Mouse (Mus musculus): ENCODE measurements around the gene Prkab1. TPM values are rescaled to one million over a fixed set of nuclear protein-coding genes. Genes with fewer than 3 reads are reported as not detected.

Prkab1 gene
- 27.7 and 32.8 TPM in 2 replicates for polyA plus RNA-seq (2011; ENCODE audit: insufficient read depth, insufficient read length, low read depth, missing spikeins)

- Histone ChIP-seq H3K4me1 (ENCODE audit: control insufficient read depth, insufficient read depth, low read length) (peaks cover 7% of the 10 kb centered on the region), H3K4me3 (ENCODE audit: low read depth, low read length) (peak within 1 kb of the TSS; percentile 80)
Measured at GRCm38 (mm10) chr5:116024327-116024739, at the start of gene Prkab1. Gene Prkab1, minus strand, starts transcription at chr5:116024508.

GRCm38 (mm10) chr5:116069618-116070017, 45.3 kb upstream of the Prkab1 start:
- no peak overlapping the region for H3K27ac ChIP-seq (ENCODE audit: insufficient read depth, low read length)
- TF ChIP-seq CTCF (IDR thresholded peaks at IDR 0.05; ENCODE audit: low read depth, low read length), result no peak
- no peak for TF ChIP-seq EP300 (IDR thresholded peaks at IDR 0.05; ENCODE audit: insufficient read depth, low read depth, low read length)
- no peak for TF ChIP-seq POLR2A (IDR thresholded peaks at IDR 0.05; ENCODE audit: insufficient read depth, low read length)

More at GRCm38 (mm10) chr5:116024327-116024739, at the start of gene Prkab1:
- Histone ChIP-seq H3K27ac (ENCODE audit: insufficient read depth, low read length) (peak within 1 kb of the TSS; percentile 33), H3K27me3 (ENCODE audit: control insufficient read depth, insufficient read depth, low read length, poor library complexity, severe bottlenecking) (no peaks in the 10 kb centered on the region), H3K36me3 (ENCODE audit: control insufficient read depth, insufficient read depth, low read length, poor library complexity, severe bottlenecking) (peaks cover 17% of the 10 kb centered on the region), H3K9me3 (replicated peaks; ENCODE audit: control insufficient read depth, insufficient read depth, low read length, poor library complexity, severe bottlenecking) (no peaks in the 10 kb centered on the region), H3K9ac (ENCODE audit: low read depth, poor library complexity, severe bottlenecking) (peak within 1 kb of the TSS; percentile 78)
- TF ChIP-seq EP300 (IDR thresholded peaks at IDR 0.05; ENCODE audit: insufficient read depth, low read depth, low read length), result peak; percentile 68
- TF ChIP-seq POLR2A (IDR thresholded peaks at IDR 0.05; ENCODE audit: insufficient read depth, low read length), result peak; percentile 56
- peak; percentile 65 for TF ChIP-seq CTCF (IDR thresholded peaks at IDR 0.05; ENCODE audit: low read depth, low read length)

GRCm38 (mm10) chr5:116052826-116053225, 28.5 kb upstream of the Prkab1 start:
- H3K4me3 ChIP-seq (ENCODE audit: low read depth, low read length), result no peak overlapping the region
- H3K27me3 ChIP-seq (ENCODE audit: control insufficient read depth, insufficient read depth, low read length, poor library complexity, severe bottlenecking), result no peaks in the 10 kb centered on the region
- peak overlapping the region; percentile 39 for H3K27ac ChIP-seq (ENCODE audit: insufficient read depth, low read length)
- no peaks in the 10 kb centered on the region for H3K9me3 ChIP-seq (replicated peaks; ENCODE audit: control insufficient read depth, insufficient read depth, low read length, poor library complexity, severe bottlenecking)
- TF ChIP-seq EP300 (IDR thresholded peaks at IDR 0.05; ENCODE audit: insufficient read depth, low read depth, low read length) (no peak), POLR2A (IDR thresholded peaks at IDR 0.05; ENCODE audit: insufficient read depth, low read length) (no peak), CTCF (IDR thresholded peaks at IDR 0.05; ENCODE audit: low read depth, low read length) (no peak)
- no peaks in the 10 kb centered on the region for H3K36me3 ChIP-seq (ENCODE audit: control insufficient read depth, insufficient read depth, low read length, poor library complexity, severe bottlenecking)
- H3K4me1 ChIP-seq (ENCODE audit: control insufficient read depth, insufficient read depth, low read length), result peaks cover 8% of the 10 kb centered on the region
- H3K9ac ChIP-seq (ENCODE audit: low read depth, poor library complexity, severe bottlenecking), result no peak overlapping the region

More at GRCm38 (mm10) chr5:116069618-116070017, 45.3 kb upstream of the Prkab1 start:
- Histone ChIP-seq H3K9me3 (replicated peaks; ENCODE audit: control insufficient read depth, insufficient read depth, low read length, poor library complexity, severe bottlenecking) (no peaks in the 10 kb centered on the region), H3K27me3 (ENCODE audit: control insufficient read depth, insufficient read depth, low read length, poor library complexity, severe bottlenecking) (no peaks in the 10 kb centered on the region), H3K9ac (ENCODE audit: low read depth, poor library complexity, severe bottlenecking) (no peak overlapping the region), H3K4me3 (ENCODE audit: low read depth, low read length) (no peak overlapping the region), H3K4me1 (ENCODE audit: control insufficient read depth, insufficient read depth, low read length) (no peaks in the 10 kb centered on the region), H3K36me3 (ENCODE audit: control insufficient read depth, insufficient read depth, low read length, poor library complexity, severe bottlenecking) (no peaks in the 10 kb centered on the region)

- Histone ChIP-seq H3K4me1 (ENCODE audit: control insufficient read depth, insufficient read depth, low read length) (peaks cover 8% of the 10 kb centered on the region), H3K4me3 (ENCODE audit: low read depth, low read length) (no peak overlapping the region), H3K9ac (ENCODE audit: low read depth, poor library complexity, severe bottlenecking) (no peak overlapping the region), H3K27ac (ENCODE audit: insufficient read depth, low read length) (no peak overlapping the region), H3K36me3 (ENCODE audit: control insufficient read depth, insufficient read depth, low read length, poor library complexity, severe bottlenecking) (no peaks in the 10 kb centered on the region), H3K9me3 (replicated peaks; ENCODE audit: control insufficient read depth, insufficient read depth, low read length, poor library complexity, severe bottlenecking) (no peaks in the 10 kb centered on the region), H3K27me3 (ENCODE audit: control insufficient read depth, insufficient read depth, low read length, poor library complexity, severe bottlenecking) (no peaks in the 10 kb centered on the region)
- TF ChIP-seq POLR2A (IDR thresholded peaks at IDR 0.05; ENCODE audit: insufficient read depth, low read length), result no peak
- TF ChIP-seq EP300 (IDR thresholded peaks at IDR 0.05; ENCODE audit: insufficient read depth, low read depth, low read length), result no peak
- no peak for TF ChIP-seq CTCF (IDR thresholded peaks at IDR 0.05; ENCODE audit: low read depth, low read length)
Measured at GRCm38 (mm10) chr5:116052171-116052570, 27.9 kb upstream of the Prkab1 start.

- no peak for TF ChIP-seq EP300 (IDR thresholded peaks at IDR 0.05; ENCODE audit: insufficient read depth, low read depth, low read length)
- no peak for TF ChIP-seq CTCF (IDR thresholded peaks at IDR 0.05; ENCODE audit: low read depth, low read length)
- TF ChIP-seq POLR2A (IDR thresholded peaks at IDR 0.05; ENCODE audit: insufficient read depth, low read length), result no peak
- H3K4me3 ChIP-seq (ENCODE audit: low read depth, low read length), result no peak overlapping the region
- H3K9ac ChIP-seq (ENCODE audit: low read depth, poor library complexity, severe bottlenecking), result no peak overlapping the region
- H3K27me3 ChIP-seq (ENCODE audit: control insufficient read depth, insufficient read depth, low read length, poor library complexity, severe bottlenecking), result no peaks in the 10 kb centered on the region
- no peaks in the 10 kb centered on the region for H3K9me3 ChIP-seq (replicated peaks; ENCODE audit: control insufficient read depth, insufficient read depth, low read length, poor library complexity, severe bottlenecking)
- no peak overlapping the region for H3K27ac ChIP-seq (ENCODE audit: insufficient read depth, low read length)
- H3K36me3 ChIP-seq (ENCODE audit: control insufficient read depth, insufficient read depth, low read length, poor library complexity, severe bottlenecking), result no peaks in the 10 kb centered on the region
- peaks cover 8% of the 10 kb centered on the region for H3K4me1 ChIP-seq (ENCODE audit: control insufficient read depth, insufficient read depth, low read length)
Measured at GRCm38 (mm10) chr5:116049821-116050220, 25.5 kb upstream of the Prkab1 start.

GRCm38 (mm10) chr5:116048321-116048720, 24.0 kb upstream of the Prkab1 start:
- Histone ChIP-seq H3K9ac (ENCODE audit: low read depth, poor library complexity, severe bottlenecking) (no peak overlapping the region), H3K4me1 (ENCODE audit: control insufficient read depth, insufficient read depth, low read length) (peaks cover 6% of the 10 kb centered on the region), H3K27ac (ENCODE audit: insufficient read depth, low read length) (no peak overlapping the region), H3K36me3 (ENCODE audit: control insufficient read depth, insufficient read depth, low read length, poor library complexity, severe bottlenecking) (no peaks in the 10 kb centered on the region), H3K27me3 (ENCODE audit: control insufficient read depth, insufficient read depth, low read length, poor library complexity, severe bottlenecking) (no peaks in the 10 kb centered on the region), H3K9me3 (replicated peaks; ENCODE audit: control insufficient read depth, insufficient read depth, low read length, poor library complexity, severe bottlenecking) (no peaks in the 10 kb centered on the region), H3K4me3 (ENCODE audit: low read depth, low read length) (no peak overlapping the region)
- TF ChIP-seq CTCF (IDR thresholded peaks at IDR 0.05; ENCODE audit: low read depth, low read length) (no peak), EP300 (IDR thresholded peaks at IDR 0.05; ENCODE audit: insufficient read depth, low read depth, low read length) (no peak), POLR2A (IDR thresholded peaks at IDR 0.05; ENCODE audit: insufficient read depth, low read length) (no peak)

All from ES-Bruce4 (cell line).